Mouse (Mus musculus) MEL (cell line): Measurements from ENCODE around the gene Atp6v0e. TPM values are rescaled to one million over a fixed set of nuclear protein-coding genes. Genes with fewer than 3 reads are reported as not detected.

Experiments used
- DNase-seq: peaks from one replicate; pipeline ENCODE4 v3.0.0; 2011; ENCODE audit warnings: low read depth, low spot score
- H3K27ac ChIP-seq: 2 replicates; pipeline ENCODE4 v1.5.1; 2012; ENCODE audit warnings: low read depth, mild to moderate bottlenecking, control low read depth, low read length, moderate library complexity; ENCODE audit not compliant: control insufficient read depth
- H3K27me3 ChIP-seq, 2 experiments: fragments of 150-350 bp in 1 of 2; sonication (generic) in 1 of 2; 2 replicates each; pipeline ENCODE4 v1.6.1; 2012; ENCODE audit warnings: low read length in 2 of 2, mild to moderate bottlenecking in 2 of 2, improper control_type of control experiment in 1 of 2, moderate library complexity in 1 of 2; ENCODE audit not compliant: insufficient read depth in 2 of 2, control insufficient read depth in 1 of 2
- H3K36me3 ChIP-seq, 2 experiments: 2 replicates each; pipeline ENCODE4 v1.6.1; 2012 to 2014; ENCODE audit warnings: low read length in 2 of 2, improper control_type of control experiment in 1 of 2, inconsistent platforms in 1 of 2, mild to moderate bottlenecking in 1 of 2; ENCODE audit not compliant: insufficient read depth in 2 of 2, control insufficient read depth in 1 of 2
- H3K4me1 ChIP-seq, 2 experiments: fragments of 150-350 bp in 1 of 2; sonication (generic) in 1 of 2; 2 replicates each; pipeline ENCODE4 v1.6.1; 2012; ENCODE audit warnings: low read length in 2 of 2, improper control_type of control experiment in 1 of 2, mild to moderate bottlenecking in 1 of 2; ENCODE audit not compliant: insufficient read depth in 2 of 2, control insufficient read depth in 1 of 2
- H3K4me3 ChIP-seq, 2 experiments: fragments of 150-350 bp in 1 of 2; sonication (generic) in 1 of 2; 2 replicates each; pipeline ENCODE4 v1.5.1; 2012; ENCODE audit warnings: low read depth in 2 of 2, low read length in 2 of 2, mild to moderate bottlenecking in 2 of 2, moderate library complexity in 2 of 2, control low read depth in 1 of 2, improper control_type of control experiment in 1 of 2; ENCODE audit not compliant: control insufficient read depth in 1 of 2, insufficient read depth in 1 of 2
- H3K79me2 ChIP-seq: 2 replicates; pipeline ENCODE4 v1.6.1; 2012; ENCODE audit warnings: mild to moderate bottlenecking, low read length, moderate library complexity; ENCODE audit not compliant: control insufficient read depth, poor library complexity, insufficient read depth
- H3K9ac ChIP-seq: 2 replicates; pipeline ENCODE4 v1.6.1; 2012; ENCODE audit warnings: low read depth, mild to moderate bottlenecking, control low read depth, low read length, moderate library complexity; ENCODE audit not compliant: control insufficient read depth, poor library complexity, severe bottlenecking
- H3K9me3 ChIP-seq: fragments of 150-350 bp; sonication (generic); replicated peaks from 2 replicates; pipeline ENCODE4 v1.6.1; 2012; ENCODE audit warnings: mild to moderate bottlenecking, low read length, improper control_type of control experiment, moderate library complexity; ENCODE audit not compliant: insufficient read depth
- BHLHE40 ChIP-seq: IDR thresholded peaks from 2 replicates; pipeline ENCODE4 v1.6.1; 2012; ENCODE audit warnings: low read depth, mild to moderate bottlenecking, inconsistent platforms, low read length, improper control_type of control experiment, borderline replicate concordance
- CHD1 ChIP-seq: IDR thresholded peaks from 2 replicates; pipeline ENCODE4 v1.6.1; 2012; ENCODE audit warnings: low read depth, mild to moderate bottlenecking, inconsistent platforms, low read length, improper control_type of control experiment
- CTCF ChIP-seq, 3 experiments: IDR thresholded peaks in 2 of 3; conservative IDR thresholded peaks in 1 of 3; 2 replicates each; pipeline ENCODE4 v1.5.1; 2011 to 2012; ENCODE audit warnings: low read length in 3 of 3, low read depth in 2 of 3, mild to moderate bottlenecking in 2 of 3, improper control_type of control experiment in 1 of 3, inconsistent platforms in 1 of 3, mixed read lengths in 1 of 3, moderate library complexity in 1 of 3; ENCODE audit not compliant: control insufficient read depth in 1 of 3, insufficient read depth in 1 of 3, poor library complexity in 1 of 3, severe bottlenecking in 1 of 3
- E2F4 ChIP-seq: IDR thresholded peaks from 2 replicates; pipeline ENCODE4 v1.6.1; 2011; ENCODE audit warnings: low read depth, low read length, improper control_type of control experiment, borderline replicate concordance
- ELF1 ChIP-seq: IDR thresholded peaks from 2 replicates; pipeline ENCODE4 v1.6.1; 2014; ENCODE audit warnings: low read depth, mild to moderate bottlenecking, inconsistent platforms, low read length, improper control_type of control experiment, moderate library complexity
- MAFK ChIP-seq: IDR thresholded peaks from 2 replicates; pipeline ENCODE4 v1.6.1; 2011; ENCODE audit warnings: low read depth, mild to moderate bottlenecking, low read length, improper control_type of control experiment, borderline replicate concordance
- MAZ ChIP-seq: IDR thresholded peaks from 2 replicates; pipeline ENCODE4 v1.6.1; 2012; ENCODE audit warnings: low read depth, mild to moderate bottlenecking, inconsistent platforms, low read length, improper control_type of control experiment
- MYC ChIP-seq: IDR thresholded peaks from 2 replicates; pipeline ENCODE4 v1.6.1; 2011; ENCODE audit warnings: low read depth, mild to moderate bottlenecking, low read length, improper control_type of control experiment, moderate library complexity
- NRF1 ChIP-seq: IDR thresholded peaks from 2 replicates; pipeline ENCODE4 v1.6.1; 2014; ENCODE audit warnings: low read depth, mild to moderate bottlenecking, inconsistent platforms, low read length, improper control_type of control experiment, moderate library complexity; ENCODE audit not compliant: poor library complexity, insufficient read depth, severe bottlenecking
- POLR2A ChIP-seq, 2 experiments: IDR thresholded peaks; 2 replicates each; pipeline ENCODE4 v1.6.1; 2011 to 2012; ENCODE audit warnings: low read length in 2 of 2, mild to moderate bottlenecking in 2 of 2, control low read depth in 1 of 2, improper control_type of control experiment in 1 of 2, low read depth in 1 of 2, moderate library complexity in 1 of 2; ENCODE audit not compliant: control insufficient read depth in 1 of 2, insufficient read depth in 1 of 2, poor library complexity in 1 of 2
- POLR2AphosphoS5 ChIP-seq: IDR thresholded peaks from 2 replicates; pipeline ENCODE4 v1.6.1; 2012; ENCODE audit warnings: low read depth, borderline replicate concordance, mild to moderate bottlenecking, inconsistent platforms, low read length, moderate library complexity, mixed read lengths
- RAD21 ChIP-seq: IDR thresholded peaks from 2 replicates; pipeline ENCODE4 v1.6.1; 2011; ENCODE audit warnings: mild to moderate bottlenecking, low read depth, low read length, improper control_type of control experiment
- RCOR1 ChIP-seq: IDR thresholded peaks from 2 replicates; pipeline ENCODE4 v1.6.1; 2012; ENCODE audit warnings: low read depth, mild to moderate bottlenecking, inconsistent platforms, low read length, improper control_type of control experiment
- TCF12 ChIP-seq: IDR thresholded peaks from 2 replicates; pipeline ENCODE4 v1.6.1; 2014; ENCODE audit warnings: low read depth, mild to moderate bottlenecking, inconsistent platforms, low read length, improper control_type of control experiment, moderate library complexity
- UBTF ChIP-seq: IDR thresholded peaks from 2 replicates; pipeline ENCODE4 v1.6.1; 2012; ENCODE audit warnings: low read depth, mild to moderate bottlenecking, inconsistent platforms, low read length, improper control_type of control experiment, moderate library complexity, borderline replicate concordance; ENCODE audit not compliant: insufficient read depth
- ZC3H11A ChIP-seq: IDR thresholded peaks from 2 replicates; pipeline ENCODE4 v1.6.1; 2012; ENCODE audit warnings: low read depth, mild to moderate bottlenecking, inconsistent platforms, low read length, improper control_type of control experiment
- polyA plus RNA-seq, 2 experiments: library from polyadenylated mRNA; stranded (reverse) in 1 of 2; unstranded in 1 of 2; fragments of >175 nt in 1 of 2; fragments of >200 nt in 1 of 2; gene quantifications; 2 replicates each; pipeline versions ENCODE4 v1.2.1 to v1.2.4; 2012; ENCODE audit warnings: low replicate concordance in 2 of 2, low read depth in 1 of 2; ENCODE audit not compliant: insufficient read length in 2 of 2, insufficient read depth in 1 of 2, missing spikeins in 1 of 2
- total RNA-seq: library from RNA; depleted of rRNA; stranded (reverse); fragments of 300-350 nt; gene quantifications from 2 replicates; pipeline ENCODE4 v1.2.3, GENCODE M21; 2012

The Atp6v0e gene
- total and polyA plus RNA-seq, 3 experiments = 173 to 200 TPM; not detected in 1

GRCm38 (mm10) chr17:26628479-26628878 lies 34.6 kb upstream of the Atp6v0e start:
- no peaks in the 10 kb centered on the region for H3K9me3 ChIP-seq
- H3K79me2 ChIP-seq = no peaks in the 10 kb centered on the region
- no peaks in the 10 kb centered on the region for H3K4me1 ChIP-seq
- H3K4me3 ChIP-seq = no peak overlapping the region
- H3K36me3 ChIP-seq = peaks cover 0 to 7% of the 10 kb centered on the region in 2 experiments; a peak in 1 of 4 replicates
- no peak for DNase-seq
- H3K27ac ChIP-seq = no peak overlapping the region
- TF ChIP-seq POLR2AphosphoS5 (no peak), NRF1 (no peak), MYC (no peak), ELF1 (no peak), RCOR1 (no peak), MAZ (no peak), ZC3H11A (no peak), E2F4 (no peak), RAD21 (no peak)
- TF ChIP-seq, all 39 proteins: peak for 0
- Histone ChIP-seq H3K27me3 (no peaks in the 10 kb centered on the region), H3K9ac (no peak overlapping the region)

GRCm38 (mm10) chr17:26628936-26629335 lies 34.1 kb upstream of the Atp6v0e start:
- no peak for DNase-seq
- Histone ChIP-seq H3K79me2 (no peaks in the 10 kb centered on the region), H3K36me3 (peaks cover 0 to 7% of the 10 kb centered on the region in 2 experiments; a peak in 1 of 4 replicates), H3K9me3 (no peaks in the 10 kb centered on the region), H3K4me1 (no peaks in the 10 kb centered on the region), H3K4me3 (no peak overlapping the region), H3K27me3 (no peaks in the 10 kb centered on the region), H3K9ac (no peak overlapping the region), H3K27ac (no peak overlapping the region)
- TF ChIP-seq CHD1 (no peak), POLR2A (IDR thresholded peaks at IDR 0.05; ENCODE audit: control insufficient read depth in 1 of 2, insufficient read depth in 1 of 2, low read depth in 1 of 2, low read length in 2 of 2, poor library complexity in 1 of 2) (no peak), MAFK (no peak), BHLHE40 (no peak), UBTF (no peak), CTCF (IDR thresholded peaks at IDR 0.05 in 2 of 3, conservative IDR thresholded peaks at IDR 0.05 in 1 of 3; ENCODE audit: control insufficient read depth in 1 of 3, insufficient read depth in 1 of 3, low read depth in 2 of 3, low read length in 3 of 3, poor library complexity in 1 of 3, severe bottlenecking in 1 of 3) (no peak), MYC (no peak), ZC3H11A (no peak), TCF12 (no peak)
